Mouse (Mus musculus): ENCODE measurements at regions not wholly inside any gene's neighbourhood (a gene's known extent, or its start where the extent isn't known, plus 50 kb on each side); places are given as distances from the start of the nearest gene placed in this dataset.
A peak's percentile ranks its signal among the peaks of the same experiment; 100 is the strongest.

DNA sequence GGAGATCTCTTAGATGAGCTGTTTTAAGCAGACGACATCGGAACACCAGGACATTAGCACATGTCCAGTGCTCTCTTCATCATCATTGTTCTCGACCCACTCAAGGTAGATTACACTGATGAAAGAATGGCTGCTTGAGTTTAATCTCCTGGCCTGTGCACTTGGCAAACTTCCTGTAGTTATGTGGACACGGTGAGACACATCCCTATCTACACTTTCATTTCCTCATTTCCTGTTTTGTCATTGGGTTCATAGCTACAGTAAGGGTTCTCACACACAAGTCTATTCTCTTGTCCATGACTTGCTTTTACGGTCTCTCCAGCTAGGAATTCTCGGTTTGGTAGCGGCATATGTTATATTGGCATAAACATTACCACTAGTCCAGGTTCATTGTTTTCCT, 190.5 kb downstream of the Pdgfra start:
- DNase-seq (ENCODE audit: extremely low read depth, low read depth) = peak; percentile 13

DNA sequence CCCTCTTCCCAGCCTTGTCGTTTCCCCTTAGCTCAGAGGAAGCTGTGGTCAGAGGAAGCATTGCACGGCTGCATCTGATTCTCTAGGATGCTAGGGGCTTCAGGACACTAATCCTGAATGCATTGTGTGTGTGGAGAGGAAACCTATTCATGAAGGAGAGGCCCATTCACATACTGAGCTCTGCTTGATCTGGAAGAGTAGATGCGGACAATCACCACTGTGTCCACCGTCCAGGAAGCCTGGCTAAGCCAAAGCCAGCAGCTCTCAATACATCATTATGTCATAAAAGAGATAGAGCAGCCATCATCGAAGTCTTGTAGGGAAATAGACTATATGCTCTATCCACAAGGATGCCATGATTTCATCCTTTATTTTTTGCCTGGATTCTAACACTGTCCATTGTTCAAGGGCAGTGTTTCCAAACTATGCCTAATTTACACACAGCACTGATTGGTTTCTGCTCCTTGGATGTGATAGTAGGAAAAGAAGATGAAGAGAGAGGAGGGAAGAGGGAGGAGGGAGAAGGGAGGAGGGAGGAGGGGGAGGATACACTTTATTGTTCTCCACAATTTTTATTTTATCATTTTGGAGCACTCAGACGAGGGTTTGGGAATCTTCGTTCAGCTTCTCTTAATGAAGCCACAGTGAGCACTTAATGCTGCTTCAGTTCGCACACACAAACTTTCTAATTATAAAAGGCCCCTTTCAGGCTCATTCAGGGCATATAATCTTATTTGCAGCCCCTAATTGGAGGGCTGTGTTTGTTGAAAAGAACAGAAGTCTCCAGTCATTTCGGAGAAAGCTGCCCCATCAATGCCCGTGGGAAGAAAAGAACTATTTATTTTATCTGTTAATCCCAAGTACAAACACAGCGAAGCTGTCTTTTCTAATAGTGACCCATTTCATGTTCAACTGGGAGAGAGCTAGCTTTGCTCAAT, 195.0 kb downstream of the Pdgfra start:
- no peak for DNase-seq (ENCODE audit: extremely low read depth, low read depth)

DNA sequence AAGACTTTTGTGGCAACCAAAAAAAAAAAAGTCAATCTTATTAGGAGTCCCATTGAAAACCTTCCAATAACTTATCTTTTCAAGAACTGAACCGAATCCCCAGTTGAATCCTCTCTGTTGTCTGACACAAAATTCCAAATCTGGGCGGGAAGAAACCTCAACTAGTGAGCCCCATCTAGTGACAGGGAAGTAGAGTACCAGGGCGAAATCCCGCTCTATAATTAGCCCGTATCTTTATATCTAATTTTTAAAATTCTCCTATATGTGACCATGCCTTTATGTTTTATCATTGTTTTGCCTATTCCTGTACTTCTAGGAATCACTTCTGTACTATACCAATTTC, 195.7 kb downstream of the Pdgfra start:
- no peak for DNase-seq (ENCODE audit: extremely low read depth, low read depth)

DNA sequence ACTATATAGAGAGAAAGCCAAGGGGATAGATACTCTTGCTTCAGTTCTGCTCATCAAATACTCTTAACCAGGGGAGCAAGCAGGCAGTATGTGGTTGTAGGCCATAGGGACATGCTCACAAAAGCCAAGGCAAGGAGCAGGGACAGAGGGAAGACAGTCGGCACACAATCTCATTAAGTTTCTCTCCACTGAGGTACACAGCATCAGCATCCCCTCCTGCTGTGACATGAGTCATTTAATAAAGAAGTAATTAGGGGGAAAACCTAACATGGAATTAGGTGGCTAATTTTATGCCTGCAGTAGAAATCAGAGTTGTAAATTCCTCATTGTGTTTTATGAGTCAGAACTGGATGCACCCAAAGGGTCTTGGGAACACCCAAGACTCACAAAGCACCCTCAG, 203.2 kb downstream of the Pdgfra start:
- no peak for DNase-seq (ENCODE audit: extremely low read depth, low read depth)

DNA sequence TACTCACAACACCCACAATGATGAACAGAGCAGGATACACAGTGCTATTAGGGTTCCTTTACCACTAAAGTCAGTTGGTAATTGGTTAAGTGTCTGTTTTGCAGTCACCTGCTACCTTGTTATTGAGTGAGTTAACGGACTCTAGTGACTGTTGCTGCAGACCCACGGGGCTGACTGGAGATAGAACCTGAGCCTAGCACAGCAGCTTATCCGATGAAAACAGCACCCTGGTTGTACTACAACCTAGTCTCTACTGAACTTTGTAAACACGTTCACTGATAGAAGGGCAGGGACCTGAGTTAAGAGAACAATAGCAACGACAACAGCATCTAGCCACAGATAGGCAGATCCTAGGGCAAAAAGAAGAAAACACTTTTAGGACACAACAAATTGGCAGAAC, 206.8 kb downstream of the Pdgfra start:
- no peak for DNase-seq (ENCODE audit: extremely low read depth, low read depth)

- no peak for DNase-seq (ENCODE audit: extremely low read depth, low read depth)
Observed at GRCm38 (mm10) chr5:75363832-75364231, 210.9 kb upstream of the Kit start.

GRCm38 (mm10) chr5:75367282-75367681, 207.4 kb upstream of the Kit start:
- DNase-seq (ENCODE audit: extremely low read depth, low read depth) = no peak

DNA sequence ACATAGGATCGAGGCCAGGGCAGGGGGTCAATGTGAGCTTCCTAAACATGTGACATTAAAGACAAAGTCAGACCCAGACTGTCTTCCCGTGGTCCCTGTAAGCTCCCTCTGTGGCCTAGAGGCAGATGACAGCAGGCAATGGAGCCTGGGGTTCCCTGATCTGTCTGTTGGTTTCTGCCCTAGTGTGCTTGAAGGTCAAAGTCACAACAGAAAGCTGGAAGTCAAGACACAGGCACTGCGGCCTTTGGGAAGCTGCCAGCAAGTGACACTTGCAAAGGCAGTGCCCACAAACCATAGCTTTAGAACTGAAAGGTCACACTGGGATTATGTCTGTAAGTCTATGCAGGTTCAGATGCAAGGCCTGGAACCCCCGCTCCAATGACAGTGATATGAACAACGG, 206.0 kb upstream of the Kit start:
- DNase-seq (ENCODE audit: extremely low read depth, low read depth) = no peak

- no peak for DNase-seq (ENCODE audit: extremely low read depth, low read depth)
Observed at GRCm38 (mm10) chr5:75372849-75373248, 201.9 kb upstream of the Kit start.

GRCm38 (mm10) chr5:75377311-75378300, 197.1 kb upstream of the Kit start:
- no peak for DNase-seq (ENCODE audit: extremely low read depth, low read depth)

- DNase-seq (ENCODE audit: extremely low read depth, low read depth) = no peak
Observed at GRCm38 (mm10) chr5:75378655-75379054, 196.1 kb upstream of the Kit start.

DNA sequence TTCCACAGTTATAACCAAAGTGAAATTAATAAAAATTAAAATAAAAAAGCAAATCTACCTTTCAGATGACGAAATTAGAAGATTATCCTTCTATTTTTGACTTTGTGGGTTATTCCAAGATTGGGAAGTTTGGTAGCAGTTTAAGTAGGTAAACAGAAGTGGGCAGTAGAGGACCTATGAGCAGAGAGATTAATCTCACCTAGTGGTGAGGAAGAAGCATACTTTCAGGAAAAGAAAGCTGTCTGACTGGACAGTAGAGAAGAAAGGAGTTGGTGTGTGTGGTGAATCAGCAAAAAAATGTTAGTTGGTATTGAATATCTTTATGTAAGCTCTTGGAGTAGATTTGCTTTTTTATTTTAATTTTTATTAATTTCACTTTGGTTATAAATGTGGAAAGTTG, 194.4 kb upstream of the Kit start:
- no peak for DNase-seq (ENCODE audit: extremely low read depth, low read depth)

DNA sequence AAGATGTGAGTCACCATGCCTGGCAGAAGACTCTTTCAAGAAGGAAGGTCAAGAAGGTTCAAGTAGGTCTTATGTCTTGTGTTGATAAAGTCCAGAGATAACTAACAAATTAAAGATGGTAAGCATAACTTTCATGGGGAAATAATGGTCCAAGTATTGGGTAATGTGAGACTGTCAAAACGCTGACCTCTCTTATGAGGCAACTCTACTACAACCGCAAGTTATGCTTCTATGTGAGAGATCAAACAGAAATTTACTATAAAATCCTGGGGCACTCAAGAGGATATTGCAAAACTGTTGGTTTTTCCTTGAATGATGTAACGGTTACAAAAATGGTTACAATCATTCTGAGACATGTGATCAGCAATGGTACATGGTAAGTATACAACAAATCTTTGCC, 192.6 kb upstream of the Kit start:
- DNase-seq (ENCODE audit: extremely low read depth, low read depth) = no peak

GRCm38 (mm10) chr5:75387886-75388454, 186.7 kb upstream of the Kit start:
- no peak for DNase-seq (ENCODE audit: extremely low read depth, low read depth)

DNA sequence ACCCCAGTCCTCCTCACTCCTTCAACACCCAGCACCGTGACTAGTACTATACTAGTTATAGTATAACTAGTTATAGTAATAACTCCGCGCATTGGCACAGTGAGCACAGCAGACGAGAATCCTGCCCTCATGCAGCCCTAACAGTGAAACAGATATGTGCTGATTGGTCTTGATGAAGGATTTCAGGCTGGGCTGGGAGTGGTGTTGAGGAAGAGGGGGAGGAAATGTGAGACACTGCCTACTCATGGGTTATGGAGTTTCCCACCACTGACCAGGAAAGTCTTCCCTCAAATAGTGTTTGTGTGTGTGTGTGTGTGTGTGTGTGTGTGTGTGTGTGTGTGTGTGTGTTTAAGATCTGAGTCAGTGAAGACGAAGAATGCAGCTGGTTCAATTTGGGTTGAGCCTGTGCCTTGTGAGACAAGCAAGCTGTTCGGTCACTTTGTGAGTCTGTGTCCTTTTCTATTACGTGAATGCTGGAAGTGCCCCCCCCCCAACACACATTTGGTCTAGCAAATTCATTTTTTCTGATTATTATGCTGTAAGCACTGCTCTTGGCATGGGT, 185.9 kb upstream of the Kit start:
- DNase-seq (ENCODE audit: extremely low read depth, low read depth) = no peak

GRCm38 (mm10) chr5:75389433-75389971, 185.2 kb upstream of the Kit start:
- DNase-seq (ENCODE audit: extremely low read depth, low read depth) = no peak

GRCm38 (mm10) chr5:75398820-75399219, 175.9 kb upstream of the Kit start:
- DNase-seq (ENCODE audit: extremely low read depth, low read depth) = no peak

- no peak for DNase-seq (ENCODE audit: extremely low read depth, low read depth)
Observed at GRCm38 (mm10) chr5:75401734-75402133, 173.0 kb upstream of the Kit start.

- DNase-seq (ENCODE audit: extremely low read depth, low read depth) = no peak
Observed at GRCm38 (mm10) chr5:75402631-75403030, 172.1 kb upstream of the Kit start.

DNA sequence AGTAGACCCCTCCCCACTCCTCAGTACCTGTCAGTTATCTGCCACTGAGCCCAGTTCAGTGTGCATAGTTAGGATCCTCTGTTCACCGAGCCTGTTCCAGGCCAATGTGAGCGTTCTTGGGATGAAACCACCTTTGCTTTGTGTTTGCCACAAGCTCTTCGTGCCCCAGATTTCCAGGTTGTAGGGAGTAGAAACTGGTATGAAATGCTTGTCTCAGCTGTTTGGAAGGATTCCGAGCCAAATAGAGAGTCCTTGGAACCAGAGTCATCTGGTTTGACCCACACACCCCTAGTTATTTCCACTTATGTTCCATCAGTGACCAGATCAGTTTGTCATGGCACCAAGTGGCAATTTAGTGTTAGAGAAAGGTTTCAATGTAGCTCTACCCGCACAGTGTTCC, 171.2 kb upstream of the Kit start:
- no peak for DNase-seq (ENCODE audit: extremely low read depth, low read depth)

- no peak for DNase-seq (ENCODE audit: extremely low read depth, low read depth)
Observed at GRCm38 (mm10) chr5:75404601-75405285, 170.0 kb upstream of the Kit start.
